Mouse (Mus musculus) heart, postnatal 36 days (tissue): ENCODE measurements around the gene Casd1. TPM values are rescaled to one million over a fixed set of nuclear protein-coding genes. Genes with fewer than 3 reads are reported as not detected.

Source experiments
- total RNA-seq, 2 experiments: library from RNA; stranded (reverse); gene quantifications; 2 replicates each; pipeline ENCODE4 v1.2.3; 2021

The Casd1 gene
- total RNA-seq, 2 experiments from 2014 or later = 24.4 to 27.3 TPM

Other genes starting within 250 kb of the Casd1 start
- 100 to 1,000 TPM; 137 to 156 TPM for gene Col1a2, start 96.0 kb upstream of the Casd1 start, total RNA-seq
- 10 to 100 TPM; 20.8 to 22.5 TPM for gene Sgce, start 146.4 kb downstream of the Casd1 start, total RNA-seq
- gene Peg10, start 146.5 kb downstream of the Casd1 start, total RNA-seq = 1 to 10 TPM; 1.1 to 1.2 TPM